Mouse (Mus musculus) intestine, embryonic 16.5 days (tissue): ENCODE measurements around the gene Mrpl52. TPM values are rescaled to one million over a fixed set of nuclear protein-coding genes. Genes with fewer than 3 reads are reported as not detected.

Source experiments
- ATAC-seq: fragments of 200-750 bp; cut with Nextera tagmentation; 2 replicates; pipeline ENCODE4 v1.8.0; 2017; ENCODE audit warnings: moderate TSS enrichment, moderate library complexity
- H3K27ac ChIP-seq: fragments of 300-500 bp; sonication (generic); 2 replicates; pipeline ENCODE4 v1.5.1; 2014; ENCODE audit warnings: mild to moderate bottlenecking, low read length
- H3K27me3 ChIP-seq: fragments of 300-500 bp; sonication (generic); replicated peaks from 2 replicates; pipeline ENCODE4 v1.6.1; 2014; ENCODE audit warnings: low read length, control low read depth, mixed read lengths; ENCODE audit not compliant: control insufficient read depth, insufficient read depth
- H3K36me3 ChIP-seq: fragments of 300-500 bp; sonication (generic); 2 replicates; pipeline ENCODE4 v1.6.1; 2014; ENCODE audit warnings: low read length, control low read depth; ENCODE audit not compliant: control insufficient read depth, insufficient read depth
- H3K4me1 ChIP-seq: fragments of 300-500 bp; sonication (generic); 2 replicates; pipeline ENCODE4 v1.6.1; 2014; ENCODE audit warnings: low read length, control low read depth, mixed read lengths; ENCODE audit not compliant: control insufficient read depth, insufficient read depth
- H3K4me2 ChIP-seq: fragments of 300-500 bp; sonication (generic); 2 replicates; pipeline ENCODE4 v1.6.1; 2014; ENCODE audit warnings: low read depth, low read length, control low read depth
- H3K4me3 ChIP-seq: fragments of 300-500 bp; sonication (generic); 2 replicates; pipeline ENCODE4 v1.5.1; 2014; ENCODE audit warnings: mild to moderate bottlenecking, low read length
- H3K9ac ChIP-seq: fragments of 300-500 bp; sonication (generic); 2 replicates; pipeline ENCODE4 v1.6.1; 2014; ENCODE audit warnings: low read depth, low read length
- H3K9me3 ChIP-seq: fragments of 300-500 bp; sonication (generic); 2 replicates; pipeline ENCODE4 v1.6.1; 2016; ENCODE audit warnings: low read length, control low read depth; ENCODE audit not compliant: control insufficient read depth
- WGBS: fragments of 180-500 bp; shearing (Covaris S2); extraction: QIAGEN DNeasy Blood & Tissue Kit; methylation state at CpG from one replicate; pipeline ENCODE4 v1.1.7; 2014; 5-methylcytosine and 5-hydroxymethylcytosine counted together
- polyA plus RNA-seq: library from polyadenylated mRNA; unstranded; fragments of >200 nt; fragmentation: Nextera tagmentation; extraction: Ambion mirVana; gene quantifications from 2 replicates; pipeline ENCODE4 v1.2.1, GENCODE M21; 2015

Gene Mrpl52
- polyA plus RNA-seq, 1 experiment from 2014 or later: 267 TPM

DNA sequence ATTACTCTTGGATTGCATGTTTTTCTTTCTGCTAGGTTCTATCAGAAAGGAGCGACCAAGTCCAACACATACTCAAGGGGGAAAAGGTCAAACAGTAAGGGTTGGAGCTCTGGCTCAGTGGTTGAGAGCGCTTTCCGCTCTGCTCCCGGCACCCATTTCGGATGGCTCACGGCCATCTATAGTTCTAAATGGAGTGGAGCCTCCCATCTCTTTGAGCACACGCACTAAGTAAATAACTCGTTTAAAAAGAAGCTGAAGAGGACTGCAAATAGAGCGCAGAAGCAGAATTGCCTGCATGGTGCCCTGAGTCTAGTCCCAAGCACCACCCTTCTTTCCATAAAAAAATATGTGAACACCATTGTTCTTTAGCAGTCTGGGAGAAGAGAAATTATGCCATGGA is 26.9 kb downstream of the Mrpl52 start:
- Histone ChIP-seq H3K27me3 (no peaks in the 10 kb centered on the region), H3K27ac (no peak overlapping the region), H3K4me1 (peaks cover 9% of the 10 kb centered on the region), H3K9ac (no peak overlapping the region), H3K36me3 (no peaks in the 10 kb centered on the region), H3K9me3 (no peaks in the 10 kb centered on the region), H3K4me3 (no peak overlapping the region), H3K4me2 (no peak overlapping the region)
- WGBS: 75% methylated on average over 9 of the region's 9 CpGs
- no peak for ATAC-seq

DNA sequence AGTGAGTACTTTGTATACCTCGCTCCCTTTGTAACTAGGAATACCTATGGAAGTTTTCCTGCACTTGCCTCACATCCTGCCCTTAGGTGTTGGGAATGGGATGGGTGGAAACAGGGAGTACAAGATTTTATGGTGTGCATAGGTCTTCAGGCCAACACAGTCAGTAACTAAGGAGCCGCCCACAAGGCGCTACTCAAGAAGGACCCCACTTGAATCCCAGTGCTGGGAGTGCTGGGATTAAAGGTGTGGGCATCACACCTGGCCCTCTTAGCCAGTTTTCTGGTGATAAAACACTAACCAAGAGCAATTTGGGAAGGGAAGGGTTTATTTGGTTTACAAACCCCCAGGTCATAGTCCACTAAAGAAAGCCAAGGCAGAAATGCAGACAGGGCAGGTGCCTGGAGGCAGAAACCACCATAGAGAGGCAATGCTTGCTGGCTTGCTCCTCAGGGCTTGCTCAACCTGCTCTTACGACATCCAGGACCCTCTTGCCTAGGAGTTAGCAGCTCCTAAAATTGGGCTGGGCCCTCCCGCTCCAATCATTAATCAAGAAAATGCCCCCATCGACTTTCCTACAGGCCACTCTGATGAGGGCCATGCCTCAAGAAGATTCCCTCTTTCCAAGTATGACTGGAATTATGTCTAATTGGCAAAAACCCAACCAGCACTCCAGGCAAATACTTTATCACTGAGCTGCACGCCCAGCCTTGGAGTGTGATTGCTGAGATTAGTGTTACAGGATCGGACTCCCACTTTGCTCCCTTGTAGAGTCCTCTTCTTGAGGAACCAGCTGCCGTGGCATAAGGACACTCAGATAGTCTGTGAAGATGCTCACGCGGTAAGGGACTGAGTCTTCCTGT is 28.2 kb downstream of the Mrpl52 start:
- no peaks in the 10 kb centered on the region for H3K27me3 ChIP-seq
- H3K9ac ChIP-seq: no peak overlapping the region
- 51% methylated on average over 11 of the region's 11 CpGs for WGBS
- H3K4me1 ChIP-seq: peaks cover 6% of the 10 kb centered on the region
- no peak overlapping the region for H3K4me2 ChIP-seq
- H3K27ac ChIP-seq: peak overlapping the region; percentile 7
- no peaks in the 10 kb centered on the region for H3K36me3 ChIP-seq
- no peak overlapping the region for H3K4me3 ChIP-seq
- peak; percentile 88 for ATAC-seq
- no peaks in the 10 kb centered on the region for H3K9me3 ChIP-seq

DNA sequence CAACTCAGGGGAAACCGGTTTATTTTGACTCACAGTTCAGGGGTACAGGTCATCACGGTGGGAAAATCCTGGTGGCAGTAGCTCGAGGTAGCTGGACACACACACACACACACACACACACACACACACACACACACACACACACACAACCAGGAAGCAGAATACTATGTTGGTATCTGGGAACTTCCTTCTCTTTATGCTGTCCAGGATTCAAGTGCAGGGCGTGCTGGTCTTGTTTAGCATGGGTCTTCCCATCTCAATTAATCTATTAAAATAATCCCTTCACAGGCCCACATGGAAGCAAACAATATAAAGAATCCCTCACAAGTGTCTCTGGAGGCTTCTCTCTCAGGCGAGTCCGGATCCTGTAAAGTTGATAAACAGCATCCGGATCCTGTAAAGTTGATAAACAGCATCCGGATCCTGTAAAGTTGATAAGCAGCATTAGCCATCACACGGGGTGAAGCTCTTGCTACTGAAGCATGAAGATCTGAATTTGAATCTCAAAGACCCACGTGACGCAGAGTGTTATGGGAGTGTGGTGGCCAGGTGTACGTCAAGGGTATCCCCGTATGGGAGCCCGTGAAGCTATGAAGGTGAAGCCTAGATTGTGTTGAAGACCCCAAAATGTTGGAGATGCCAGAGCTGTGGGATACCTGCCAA is 31.3 kb downstream of the Mrpl52 start:
- no peak for ATAC-seq
- Histone ChIP-seq H3K9me3 (no peaks in the 10 kb centered on the region), H3K27me3 (no peaks in the 10 kb centered on the region), H3K9ac (no peak overlapping the region), H3K4me2 (no peak overlapping the region), H3K4me1 (peaks cover 6% of the 10 kb centered on the region), H3K27ac (no peak overlapping the region), H3K4me3 (no peak overlapping the region), H3K36me3 (no peaks in the 10 kb centered on the region)
- 84% methylated on average over 14 of the region's 14 CpGs for WGBS

DNA sequence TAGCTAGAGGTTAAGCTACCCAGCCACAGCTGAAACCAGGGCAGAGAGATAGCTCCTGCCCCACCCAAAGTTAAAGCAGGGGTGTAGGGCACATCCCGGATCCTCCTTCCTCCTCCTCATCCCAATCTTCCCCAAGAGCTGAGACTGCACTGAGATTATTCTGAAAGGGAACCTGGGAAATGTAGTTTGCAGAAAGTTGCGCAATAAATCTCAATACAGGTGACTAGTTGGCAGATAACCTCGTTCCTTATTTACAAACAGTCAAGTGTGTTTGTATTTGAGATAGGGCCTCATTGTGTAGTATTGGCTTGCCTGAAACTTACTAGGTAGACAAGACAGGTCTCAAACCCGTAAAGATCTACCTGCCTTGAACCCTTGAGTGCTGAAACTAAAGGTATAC is 35.4 kb downstream of the Mrpl52 start:
- Histone ChIP-seq H3K4me3 (no peak overlapping the region), H3K9me3 (no peaks in the 10 kb centered on the region), H3K9ac (no peak overlapping the region), H3K27ac (no peak overlapping the region), H3K4me2 (no peak overlapping the region), H3K36me3 (peaks cover 3% of the 10 kb centered on the region; the same call in 1 of the 2 replicates), H3K27me3 (no peaks in the 10 kb centered on the region), H3K4me1 (peaks cover 10% of the 10 kb centered on the region; the same call in 1 of the 2 replicates)
- WGBS: 59% methylated on average over 4 of the region's 4 CpGs
- ATAC-seq: no peak

DNA sequence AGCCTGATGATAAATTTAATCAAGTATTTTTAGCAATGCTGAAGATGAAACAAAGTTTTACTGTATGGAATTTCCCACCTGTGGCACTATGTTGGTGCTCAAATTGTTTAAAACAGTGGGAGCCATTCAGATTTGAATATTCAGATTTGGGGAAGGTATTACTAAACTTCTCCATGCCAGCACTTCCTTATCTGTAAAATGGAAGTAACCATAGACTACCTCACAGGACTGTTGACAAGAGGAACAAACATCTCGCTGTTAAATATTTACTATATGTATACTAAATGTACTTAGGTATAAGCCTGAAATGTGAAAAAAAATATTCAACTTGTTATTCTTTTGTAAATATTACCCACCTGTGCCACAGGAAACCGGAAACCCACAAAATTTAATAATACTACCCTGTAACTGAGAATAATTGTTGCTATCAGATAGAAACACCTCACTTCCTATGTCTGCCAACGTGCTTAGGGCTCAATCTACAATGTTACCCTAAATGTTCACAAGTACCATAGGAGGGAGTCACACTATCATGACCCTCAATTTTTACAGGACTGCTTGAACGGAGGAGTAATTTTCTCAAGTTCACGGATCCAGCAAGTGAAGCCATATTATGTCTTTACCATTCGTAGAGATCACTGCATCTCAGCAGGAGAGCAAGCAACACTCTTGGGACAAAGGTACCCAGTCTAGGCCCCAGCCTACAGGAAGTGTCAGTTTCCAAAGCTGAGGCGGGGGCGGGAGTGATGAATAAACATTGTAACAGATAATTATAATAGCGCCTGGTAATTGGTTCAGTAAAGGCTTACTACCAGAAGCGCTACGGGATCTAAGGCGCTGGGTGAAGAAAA is 36.6 kb downstream of the Mrpl52 start:
- Histone ChIP-seq H3K9me3 (no peaks in the 10 kb centered on the region), H3K36me3 (peaks cover 8% of the 10 kb centered on the region), H3K27ac (peak overlapping the region; percentile 68), H3K27me3 (no peaks in the 10 kb centered on the region), H3K9ac (peak overlapping the region; percentile 82), H3K4me1 (peaks cover 10% of the 10 kb centered on the region; the same call in 1 of the 2 replicates), H3K4me3 (peak overlapping the region; percentile 87), H3K4me2 (peak overlapping the region; percentile 74)
- ATAC-seq: peak; percentile 41
- WGBS: 13% methylated on average over 12 of the region's 12 CpGs

DNA sequence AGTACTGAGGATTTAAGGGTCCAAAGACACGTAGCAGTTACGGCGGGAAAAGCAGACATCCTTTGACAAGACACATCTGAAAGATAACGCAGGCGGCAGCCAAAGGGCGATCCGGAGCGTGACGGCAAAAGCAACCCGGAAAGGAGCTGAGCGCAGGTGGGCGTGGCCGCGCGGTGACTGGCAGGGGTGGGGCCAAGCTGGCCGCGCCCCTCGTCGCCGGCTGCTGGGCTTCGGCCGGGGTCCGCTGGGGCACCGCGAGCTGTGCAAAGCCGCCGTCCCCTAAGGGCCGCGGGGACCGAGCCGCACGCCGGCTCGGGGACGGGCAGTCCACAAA is 37.2 kb downstream of the Mrpl52 start, which contains the start of gene Lrp10:
Gene Lrp10, plus strand, starts transcription at position 179 of the 334 bp plus-strand sequence.
- Histone ChIP-seq H3K4me3 (peak within 1 kb of the TSS; percentile 87), H3K27ac (peak within 1 kb of the TSS; percentile 86), H3K36me3 (peaks cover 14% of the 10 kb centered on the region), H3K27me3 (no peaks in the 10 kb centered on the region), H3K9ac (peak within 1 kb of the TSS; percentile 82), H3K4me1 (peaks cover 10% of the 10 kb centered on the region; the same call in 1 of the 2 replicates), H3K4me2 (peak within 1 kb of the TSS; percentile 74), H3K9me3 (no peaks in the 10 kb centered on the region)
- WGBS: 0% methylated on average over 35 of the region's 35 CpGs
- peak; percentile 91 for ATAC-seq

DNA sequence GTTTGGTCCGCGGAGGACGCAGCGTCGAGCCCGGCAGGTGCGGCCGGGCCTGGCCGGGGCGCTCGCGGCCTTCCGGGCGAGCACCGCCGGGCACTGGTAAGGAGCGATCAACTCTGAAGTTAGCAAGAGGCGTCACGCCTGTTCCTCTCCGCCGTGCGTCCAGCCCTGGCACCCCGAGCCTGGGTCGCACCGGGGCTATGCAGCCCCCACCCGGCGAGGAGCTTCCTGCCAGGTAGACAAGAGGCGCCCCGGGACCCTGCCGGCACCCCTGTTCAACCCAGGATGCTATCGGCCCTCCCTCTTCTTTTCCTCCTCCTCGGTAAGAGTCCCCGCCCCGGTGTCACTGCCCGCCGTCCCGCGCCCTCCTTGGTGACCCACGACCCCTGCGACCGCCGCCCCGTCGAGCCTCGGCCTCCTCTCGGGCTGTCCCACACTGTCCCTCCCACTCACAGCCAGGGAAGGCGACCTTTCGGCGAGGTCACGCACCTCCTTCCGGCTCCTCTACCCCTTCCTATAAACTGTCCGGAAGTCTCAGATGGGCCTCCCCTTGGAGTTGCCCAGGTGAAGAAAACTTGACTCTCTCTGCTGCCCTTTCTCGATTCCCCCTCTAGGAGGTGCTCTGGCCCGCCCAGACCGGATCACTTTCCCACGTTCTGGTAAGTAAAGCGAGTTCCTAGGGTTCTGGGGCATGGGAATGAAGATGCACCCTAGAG is 37.7 kb downstream of the Mrpl52 start:
- Histone ChIP-seq H3K9ac (peak overlapping the region; percentile 82), H3K27ac (peak overlapping the region; percentile 86), H3K4me1 (peaks cover 10% of the 10 kb centered on the region; the same call in 1 of the 2 replicates), H3K4me3 (peak overlapping the region; percentile 87), H3K27me3 (no peaks in the 10 kb centered on the region), H3K36me3 (peaks cover 17% of the 10 kb centered on the region), H3K9me3 (no peaks in the 10 kb centered on the region), H3K4me2 (peak overlapping the region; percentile 74)
- ATAC-seq: peak; percentile 83
- 2% methylated on average over 56 of the region's 57 CpGs for WGBS

DNA sequence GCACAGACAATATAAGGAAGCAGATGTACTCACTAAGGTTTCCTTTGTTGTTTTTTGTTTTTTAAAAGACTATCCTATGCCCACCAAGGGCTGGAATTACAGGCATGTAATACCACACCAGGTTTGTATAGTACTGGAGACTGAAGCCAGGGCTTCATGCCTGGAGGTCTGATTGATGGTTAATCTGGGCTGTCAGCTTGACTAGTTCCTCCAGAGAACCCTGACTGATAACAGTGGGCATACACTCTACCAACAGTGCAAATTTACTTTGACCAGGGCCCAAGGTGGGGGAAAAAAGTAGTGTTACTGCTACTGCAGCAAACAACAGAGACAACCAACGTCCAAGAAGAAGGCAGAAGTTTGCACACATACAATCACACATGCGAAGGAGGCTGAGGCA is 44.8 kb downstream of the Mrpl52 start:
- ATAC-seq: no peak
- no peak overlapping the region for H3K9ac ChIP-seq
- WGBS: 97% methylated on average over 2 of the region's 2 CpGs
- no peak overlapping the region for H3K4me3 ChIP-seq
- peaks cover 27% of the 10 kb centered on the region for H3K36me3 ChIP-seq
- no peaks in the 10 kb centered on the region for H3K27me3 ChIP-seq
- peaks cover 9% of the 10 kb centered on the region for H3K4me1 ChIP-seq
- H3K9me3 ChIP-seq: no peaks in the 10 kb centered on the region
- no peak overlapping the region for H3K4me2 ChIP-seq
- no peak overlapping the region for H3K27ac ChIP-seq
